Mouse (Mus musculus): ENCODE results near the gene Gimap4. TPM values are rescaled to one million over a fixed set of nuclear protein-coding genes. Genes with fewer than 3 reads are reported as not detected.
A peak's percentile ranks its signal among the peaks of the same experiment; 100 is the strongest.

Gimap4 gene
- polyA plus RNA-seq, 1 experiment = 0.74 TPM

- no peaks in the 10 kb centered on the region for H3K27me3 ChIP-seq (ENCODE audit: control insufficient read depth, insufficient read depth, low read length)
- TF ChIP-seq CTCF (IDR thresholded peaks at IDR 0.05; ENCODE audit: borderline replicate concordance, insufficient read depth, low read depth, low read length) (no peak), POLR2A (IDR thresholded peaks at IDR 0.05; ENCODE audit: borderline replicate concordance, insufficient read depth, low read length) (no peak)
- no peak overlapping the region for H3K27ac ChIP-seq (ENCODE audit: insufficient read depth, low read length)
- DNase-seq = no peak
- peaks cover under 1% of the 10 kb centered on the region; the same call in 1 of the 2 replicates for H3K4me1 ChIP-seq (ENCODE audit: control insufficient read depth, insufficient read depth, low read length)
- WGBS = 41% methylated on average over 5 of the region's 5 CpGs
- H3K4me3 ChIP-seq (replicated peaks; ENCODE audit: insufficient read depth, low read depth, low read length) = no peak overlapping the region
These were observed 53.3 kb downstream of the Gimap4 start for GRCm38 (mm10) chr6:48737688-48738087.

- 81% methylated on average over 15 of the region's 15 CpGs for WGBS
- TF ChIP-seq CTCF (IDR thresholded peaks at IDR 0.05; ENCODE audit: borderline replicate concordance, insufficient read depth, low read depth, low read length) (no peak), POLR2A (IDR thresholded peaks at IDR 0.05; ENCODE audit: borderline replicate concordance, insufficient read depth, low read length) (no peak)
These were observed 54.8 kb downstream of the Gimap4 start, which contains the start of gene Gimap1 for GRCm38 (mm10) chr6:48738961-48739779. Gene Gimap1, plus strand, starts transcription at chr6:48739054.

GRCm38 (mm10) chr6:48739780-48740055 is 55.4 kb downstream of the Gimap4 start:
- TF ChIP-seq CTCF (IDR thresholded peaks at IDR 0.05; ENCODE audit: borderline replicate concordance, insufficient read depth, low read depth, low read length) (no peak), POLR2A (IDR thresholded peaks at IDR 0.05; ENCODE audit: borderline replicate concordance, insufficient read depth, low read length) (no peak)
- no peaks in the 10 kb centered on the region for H3K27me3 ChIP-seq (ENCODE audit: control insufficient read depth, insufficient read depth, low read length)
- DNase-seq = no peak
- no peak overlapping the region for H3K27ac ChIP-seq (ENCODE audit: insufficient read depth, low read length)
- H3K4me3 ChIP-seq (replicated peaks; ENCODE audit: insufficient read depth, low read depth, low read length) = no peak overlapping the region
- WGBS = 87% methylated on average over 3 of the region's 3 CpGs
- H3K4me1 ChIP-seq (ENCODE audit: control insufficient read depth, insufficient read depth, low read length) = peaks cover 4% of the 10 kb centered on the region; the same call in 1 of the 2 replicates

More at GRCm38 (mm10) chr6:48738961-48739779, 54.8 kb downstream of the Gimap4 start, which contains the start of gene Gimap1:
- peaks cover 4% of the 10 kb centered on the region; the same call in 1 of the 2 replicates for H3K4me1 ChIP-seq (ENCODE audit: control insufficient read depth, insufficient read depth, low read length)
- no peaks in the 10 kb centered on the region for H3K27me3 ChIP-seq (ENCODE audit: control insufficient read depth, insufficient read depth, low read length)
- peak within 1 kb of the TSS; percentile 33 for H3K4me3 ChIP-seq (replicated peaks; ENCODE audit: insufficient read depth, low read depth, low read length)
- no peak within 1 kb of the TSS for H3K27ac ChIP-seq (ENCODE audit: insufficient read depth, low read length)
- DNase-seq = no peak

GRCm38 (mm10) chr6:48740501-48741169 is 56.3 kb downstream of the Gimap4 start:
- H3K27me3 ChIP-seq (ENCODE audit: control insufficient read depth, insufficient read depth, low read length) = no peaks in the 10 kb centered on the region
- no peak for TF ChIP-seq POLR2A (IDR thresholded peaks at IDR 0.05; ENCODE audit: borderline replicate concordance, insufficient read depth, low read length)
- no peak for TF ChIP-seq CTCF (IDR thresholded peaks at IDR 0.05; ENCODE audit: borderline replicate concordance, insufficient read depth, low read depth, low read length)
- 83% methylated on average over 3 of the region's 3 CpGs for WGBS

GRCm38 (mm10) chr6:48741273-48741672 is 56.9 kb downstream of the Gimap4 start:
- TF ChIP-seq POLR2A (IDR thresholded peaks at IDR 0.05; ENCODE audit: borderline replicate concordance, insufficient read depth, low read length) (no peak), CTCF (IDR thresholded peaks at IDR 0.05; ENCODE audit: borderline replicate concordance, insufficient read depth, low read depth, low read length) (no peak)
- H3K4me1 ChIP-seq (ENCODE audit: control insufficient read depth, insufficient read depth, low read length) = peaks cover 4% of the 10 kb centered on the region; the same call in 1 of the 2 replicates
- H3K27me3 ChIP-seq (ENCODE audit: control insufficient read depth, insufficient read depth, low read length) = no peaks in the 10 kb centered on the region
- 29% methylated on average over 3 of the region's 3 CpGs for WGBS
- H3K4me3 ChIP-seq (replicated peaks; ENCODE audit: insufficient read depth, low read depth, low read length) = no peak overlapping the region
- H3K27ac ChIP-seq (ENCODE audit: insufficient read depth, low read length) = no peak overlapping the region
- no peak for DNase-seq

More at GRCm38 (mm10) chr6:48740501-48741169, 56.3 kb downstream of the Gimap4 start:
- Histone ChIP-seq H3K27ac (ENCODE audit: insufficient read depth, low read length) (no peak overlapping the region), H3K4me1 (ENCODE audit: control insufficient read depth, insufficient read depth, low read length) (peaks cover 4% of the 10 kb centered on the region; the same call in 1 of the 2 replicates), H3K4me3 (replicated peaks; ENCODE audit: insufficient read depth, low read depth, low read length) (no peak overlapping the region)
- DNase-seq = no peak

Other genes with a start within 250 kb of the Gimap4 start
- gene Zfp467, start 238.7 kb upstream of the Gimap4 start, polyA plus RNA-seq (2012; rRNA removed) = 80.4 and 93.2 TPM in 2 replicates
- gene Sspo, start 236.3 kb upstream of the Gimap4 start, polyA plus RNA-seq (2012; rRNA removed) = 3.7 and 5.0 TPM in 2 replicates
- gene Atp6v0e2, start 146.9 kb upstream of the Gimap4 start, polyA plus RNA-seq (2012; rRNA removed) = 459 and 460 TPM in 2 replicates
- 30.0 and 33.1 TPM in 2 replicates for gene Lrrc61, start 129.8 kb upstream of the Gimap4 start, polyA plus RNA-seq (2012; rRNA removed)
- gene Rarres2, start 111.8 kb upstream of the Gimap4 start, polyA plus RNA-seq (2012; rRNA removed) = 13.7 and 21.6 TPM in 2 replicates
- not detected in 2 replicates for gene Gm45021, start 94.9 kb upstream of the Gimap4 start, polyA plus RNA-seq (2012; rRNA removed)
- gene Repin1, start 90.7 kb upstream of the Gimap4 start, polyA plus RNA-seq (2012; rRNA removed) = 98.5 and 109 TPM in 2 replicates
- not detected in 2 replicates for gene Gm44965, start 90.6 kb upstream of the Gimap4 start, polyA plus RNA-seq (2012; rRNA removed)
- gene Zfp775, start 82.5 kb upstream of the Gimap4 start, polyA plus RNA-seq (2012; rRNA removed) = 7.4 and 7.6 TPM in 2 replicates
- 34.3 and 35.2 TPM in 2 replicates for gene AI854703, start 57.8 kb upstream of the Gimap4 start, polyA plus RNA-seq (2012; rRNA removed)
- 1.3 TPM in 2 replicates for gene Gimap8, start 37.3 kb upstream of the Gimap4 start, polyA plus RNA-seq (2012; rRNA removed)
- 0.86 and 0.98 TPM in 2 replicates for gene Gimap9, start 8.4 kb upstream of the Gimap4 start, polyA plus RNA-seq (2012; rRNA removed)
- 4.1 and 4.6 TPM in 2 replicates for gene Gimap6, start 23.7 kb downstream of the Gimap4 start, polyA plus RNA-seq (2012; rRNA removed)
- 0.93 TPM in 1 of 2 replicates, not detected in the other for gene Gm28053, start 34.1 kb downstream of the Gimap4 start, polyA plus RNA-seq (2012; rRNA removed)
- gene Gimap7, start 34.1 kb downstream of the Gimap4 start, polyA plus RNA-seq (2012; rRNA removed) = not detected in 2 replicates
- gene Gimap1, start 54.5 kb downstream of the Gimap4 start, polyA plus RNA-seq (2012; rRNA removed) = 1.8 and 2.3 TPM in 2 replicates
- gene Gimap5, start 61.6 kb downstream of the Gimap4 start, polyA plus RNA-seq (2012; rRNA removed) = 0.57 and 0.82 TPM in 2 replicates
- 0.29 and 0.36 TPM in 2 replicates for gene Gimap3, start 86.3 kb downstream of the Gimap4 start, polyA plus RNA-seq (2012; rRNA removed)
- gene Tmem176a, start 156.4 kb downstream of the Gimap4 start, polyA plus RNA-seq (2012; rRNA removed) = 11.0 and 12.5 TPM in 2 replicates
- 48.7 and 54.4 TPM in 2 replicates for gene Tmem176b, start 156.9 kb downstream of the Gimap4 start, polyA plus RNA-seq (2012; rRNA removed)
- gene Aoc1, start 188.3 kb downstream of the Gimap4 start, polyA plus RNA-seq (2012; rRNA removed) = 0.25 and 0.31 TPM in 2 replicates
- gene 1600015I10Rik, start 245.3 kb downstream of the Gimap4 start, polyA plus RNA-seq (2012; rRNA removed) = not detected in 2 replicates

Data from cerebellum, adult 2 months (tissue).